Mouse (Mus musculus) CD4-positive, CD25-positive, alpha-beta regulatory T cell, adult 4 months (primary cell): ENCODE measurements around the gene Grb7. TPM values are rescaled to one million over a fixed set of nuclear protein-coding genes. Genes with fewer than 3 reads are reported as not detected.

ENCODE experiments used
- ATAC-seq: one replicate; pipeline ENCODE4 v1.8.0; 2017
- polyA plus RNA-seq, 2 experiments: library from polyadenylated mRNA; unstranded; fragments of 100-300 nt; shearing (Covaris generic); gene quantifications; one replicate each; pipeline ENCODE4 v1.2.1; 2017

Grb7 gene
- polyA plus RNA-seq, 2 experiments from 2014 or later, result 3.6 to 6.2 TPM

DNA sequence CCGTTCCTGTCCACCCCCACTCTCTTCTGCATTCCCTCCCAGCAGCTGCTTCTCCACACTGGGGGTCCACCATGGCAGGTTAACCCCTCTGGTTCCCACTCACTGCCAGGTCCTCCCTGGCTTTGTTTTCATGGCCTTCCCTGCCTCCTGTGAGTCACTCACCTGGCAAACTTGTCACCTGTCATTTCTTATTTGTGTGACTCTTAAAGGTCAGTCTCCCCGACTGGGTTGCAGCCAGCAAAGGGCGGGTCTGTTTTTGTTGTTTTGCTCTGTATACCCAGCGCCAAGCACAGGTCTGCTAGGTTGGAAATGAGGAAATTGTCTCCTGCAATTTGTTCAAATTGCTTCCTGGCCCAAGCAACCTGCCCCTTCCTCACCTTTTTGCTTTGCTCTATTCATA is 515 bp upstream of the Grb7 start:
- no peak for ATAC-seq

DNA sequence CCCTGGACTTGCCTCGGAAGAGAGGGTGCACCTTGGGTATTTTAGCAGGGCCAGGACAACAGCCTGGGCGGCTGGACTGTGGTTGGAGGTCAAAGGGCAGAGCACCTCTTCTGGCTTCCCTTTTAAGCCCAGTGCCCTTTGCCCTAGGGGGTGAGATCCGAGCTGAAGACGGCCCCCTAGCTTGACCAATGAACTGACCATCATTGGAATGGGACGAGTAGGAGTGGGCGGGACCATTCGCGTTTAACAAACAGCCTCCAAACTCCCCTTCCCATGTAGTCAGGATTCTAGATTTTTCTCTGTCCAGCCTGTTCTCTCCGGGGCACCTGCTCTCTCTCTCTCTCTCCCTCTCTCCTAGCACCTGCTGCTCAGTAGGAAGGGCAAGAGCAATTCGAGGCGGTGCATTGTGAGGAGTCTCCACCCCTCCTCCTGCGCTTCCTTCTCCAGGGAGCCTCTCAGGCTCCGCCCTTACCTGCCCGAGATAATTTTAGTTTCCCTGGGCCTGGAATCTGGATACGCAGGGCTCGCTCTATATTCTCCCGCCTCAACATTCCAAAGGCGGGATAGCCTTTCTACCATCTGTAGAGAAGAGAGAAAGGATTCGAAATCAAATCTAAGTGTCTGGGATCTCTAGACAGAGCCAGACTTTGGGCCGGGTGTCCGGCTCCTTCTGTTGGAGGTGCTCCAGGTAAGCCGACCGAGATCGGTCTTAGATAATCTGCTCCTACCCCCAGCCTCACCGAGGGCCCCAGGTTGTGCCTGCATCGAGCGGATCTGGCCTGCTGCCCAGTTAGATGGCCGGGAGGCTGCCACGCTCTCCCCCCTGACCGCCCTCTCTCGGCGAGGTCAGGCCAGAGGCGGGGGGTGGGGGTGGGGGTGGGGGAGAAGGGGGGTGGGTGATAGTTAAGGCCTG is 624 bp downstream of the Grb7 start:
- ATAC-seq, result no peak

DNA sequence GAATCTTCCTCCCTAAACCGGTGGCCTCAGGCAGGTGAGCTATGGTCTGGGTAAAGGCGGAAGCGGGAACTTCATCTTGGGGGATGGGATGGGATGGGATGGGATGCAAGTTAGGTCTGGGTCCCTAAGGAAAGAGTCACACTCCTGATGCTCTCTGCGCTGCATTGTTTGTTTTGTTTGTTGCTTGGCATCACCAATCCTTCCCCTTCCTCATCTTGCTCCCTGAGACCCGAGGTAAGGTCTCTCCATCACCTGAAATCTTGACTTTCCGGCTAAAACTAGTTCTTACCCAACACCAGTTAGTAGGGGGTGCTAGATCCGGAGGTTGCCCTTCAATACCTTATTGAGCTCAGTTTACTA is 1.3 kb downstream of the Grb7 start:
- no peak for ATAC-seq

DNA sequence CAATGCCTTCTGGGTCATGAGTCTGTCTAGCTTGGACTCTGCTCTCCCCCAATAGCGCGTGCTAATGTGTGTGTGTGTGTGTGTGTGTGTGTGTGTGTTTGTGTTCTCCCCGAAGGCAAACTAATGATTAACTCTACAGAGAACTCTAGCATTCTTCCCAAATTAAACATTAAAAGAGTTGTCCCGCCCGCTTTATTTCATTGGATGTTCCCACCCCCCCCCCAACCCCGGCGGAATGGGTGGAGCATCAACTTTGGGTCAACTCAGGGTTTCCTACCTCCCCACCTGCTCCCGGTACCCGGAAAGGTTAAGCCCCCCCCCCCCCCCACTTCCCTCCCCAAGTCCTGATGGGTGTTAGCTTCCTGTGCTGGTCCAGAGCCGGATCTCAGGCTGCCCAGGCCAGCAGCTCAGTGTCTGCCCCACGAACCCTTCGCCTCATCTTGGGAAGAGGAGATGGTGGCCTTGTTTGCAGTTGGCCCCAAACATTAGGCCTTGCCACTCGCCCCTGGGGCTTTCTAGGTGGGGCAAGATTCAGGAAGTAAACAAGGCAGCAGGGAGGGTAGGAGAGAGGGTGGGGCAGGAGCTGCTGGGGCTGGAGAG is 2.1 kb downstream of the Grb7 start:
- no peak for ATAC-seq

DNA sequence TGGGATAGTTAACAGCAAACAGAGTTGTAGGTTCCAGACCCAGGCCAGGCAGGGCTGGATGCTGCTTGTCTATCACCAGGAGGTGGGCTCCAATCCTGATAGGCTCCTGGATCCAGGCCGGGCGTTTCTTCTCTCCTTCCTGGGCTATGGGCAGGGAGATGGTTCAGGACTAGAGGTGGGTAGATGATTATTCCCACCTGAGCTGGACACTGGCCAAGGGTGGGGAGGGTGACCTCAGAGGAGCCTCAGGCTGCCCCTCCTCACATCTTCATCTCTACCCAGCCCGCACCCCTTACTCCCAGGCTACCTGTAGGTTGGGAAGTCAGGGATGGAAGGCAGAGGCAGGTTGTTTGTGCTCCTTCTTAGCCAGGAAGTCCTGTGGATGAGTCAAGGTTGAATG is 3.2 kb downstream of the Grb7 start:
- no peak for ATAC-seq

DNA sequence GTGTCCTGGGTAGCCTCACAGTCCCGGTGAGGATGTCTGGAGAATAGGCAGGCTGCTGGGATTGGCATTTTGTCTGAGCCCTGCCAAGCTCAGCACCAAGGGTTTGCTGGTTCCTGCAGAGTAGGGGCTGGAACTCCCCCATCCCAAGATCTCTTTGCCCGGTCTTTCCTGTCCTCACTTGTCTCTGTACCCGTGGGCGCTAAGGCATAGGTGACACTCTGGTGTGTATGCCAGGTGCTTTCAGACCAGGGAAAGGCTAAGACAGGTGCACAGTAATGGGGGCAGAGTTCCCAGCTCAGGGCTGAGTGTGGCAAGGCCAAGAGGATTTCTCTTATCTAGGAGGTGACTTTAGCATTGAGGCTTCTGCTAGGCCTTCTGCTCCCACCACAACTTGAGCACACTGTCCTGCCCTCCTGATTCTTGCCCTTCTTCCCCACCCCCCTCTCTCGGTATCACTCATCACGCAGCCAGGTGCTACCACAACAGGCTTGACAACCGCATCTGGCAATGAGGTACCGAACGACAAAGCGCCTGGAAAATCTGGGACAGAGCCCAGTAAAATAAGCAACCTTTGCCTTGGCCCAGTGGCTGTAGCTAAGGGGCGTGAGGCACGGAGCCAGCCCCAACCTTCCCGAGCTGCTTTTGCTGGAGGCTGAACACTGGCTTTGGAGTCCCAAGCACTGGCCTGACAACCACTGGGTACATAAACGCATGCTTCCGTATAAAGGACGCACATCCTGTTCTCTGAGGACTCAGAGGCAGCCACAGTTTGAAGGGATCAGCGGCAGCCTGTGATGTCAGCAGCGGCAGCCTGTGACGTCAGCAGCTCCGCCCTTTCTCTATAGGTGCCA is 4.0 kb downstream of the Grb7 start:
- peak; percentile 49 for ATAC-seq

DNA sequence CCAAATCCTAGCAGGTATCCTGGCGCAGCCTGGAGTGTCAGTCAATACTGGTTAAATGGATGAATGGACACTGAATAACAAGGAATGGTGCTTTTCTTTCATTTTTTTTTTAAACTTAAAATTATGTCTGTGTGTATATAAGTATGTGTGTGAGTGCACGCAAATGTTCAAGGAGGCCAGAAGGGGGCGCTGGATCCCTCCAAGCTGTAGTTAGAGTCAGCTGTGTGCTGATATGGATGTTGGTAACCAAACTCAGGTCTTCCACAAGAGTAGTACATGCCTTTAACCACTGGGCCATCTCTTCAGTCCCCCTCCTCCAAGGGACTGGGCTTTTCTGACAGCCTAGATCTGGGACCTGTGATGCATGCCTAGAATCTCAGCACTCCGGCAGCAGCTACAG is 9.3 kb downstream of the Grb7 start:
- ATAC-seq, result no peak

DNA sequence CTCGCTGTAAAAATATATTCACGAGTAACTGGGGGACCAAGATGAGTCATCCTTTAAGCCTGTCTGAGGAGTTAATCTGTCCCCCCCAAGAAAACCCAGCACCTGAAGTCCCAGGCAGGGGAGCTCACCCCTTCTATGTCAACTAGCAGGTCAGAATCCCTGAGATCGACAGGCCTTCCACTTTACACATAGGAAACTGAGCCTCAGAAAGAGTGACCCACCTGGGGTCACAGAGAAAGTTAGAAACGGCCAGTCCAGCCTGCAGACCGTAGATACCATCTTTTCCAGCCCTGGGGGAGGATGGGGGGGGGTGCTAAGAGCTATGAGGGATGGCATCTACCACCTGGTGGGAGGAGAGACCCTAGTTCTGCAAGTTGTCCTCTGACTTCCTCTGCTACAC is 10.4 kb downstream of the Grb7 start:
- ATAC-seq, result no peak

DNA sequence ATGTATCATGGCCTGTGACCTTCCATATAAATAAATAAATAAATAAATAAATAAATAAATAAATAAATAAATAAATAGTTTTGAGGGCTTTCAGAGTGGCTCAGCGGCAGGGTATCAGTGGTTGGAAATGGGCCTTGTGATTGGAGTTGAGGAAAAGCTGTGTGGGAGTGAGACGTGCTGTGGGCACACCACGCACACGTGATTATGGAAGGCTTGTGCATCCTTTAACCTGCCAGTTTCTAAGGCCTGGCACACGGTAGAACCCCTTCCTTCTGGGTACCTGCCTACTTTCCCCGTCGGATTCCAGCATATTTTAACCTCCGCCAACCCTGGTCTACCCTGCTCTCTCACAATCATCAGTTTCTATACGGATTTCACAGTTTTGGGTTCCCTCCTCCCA is 10.8 kb downstream of the Grb7 start:
- peak; percentile 28 for ATAC-seq

DNA sequence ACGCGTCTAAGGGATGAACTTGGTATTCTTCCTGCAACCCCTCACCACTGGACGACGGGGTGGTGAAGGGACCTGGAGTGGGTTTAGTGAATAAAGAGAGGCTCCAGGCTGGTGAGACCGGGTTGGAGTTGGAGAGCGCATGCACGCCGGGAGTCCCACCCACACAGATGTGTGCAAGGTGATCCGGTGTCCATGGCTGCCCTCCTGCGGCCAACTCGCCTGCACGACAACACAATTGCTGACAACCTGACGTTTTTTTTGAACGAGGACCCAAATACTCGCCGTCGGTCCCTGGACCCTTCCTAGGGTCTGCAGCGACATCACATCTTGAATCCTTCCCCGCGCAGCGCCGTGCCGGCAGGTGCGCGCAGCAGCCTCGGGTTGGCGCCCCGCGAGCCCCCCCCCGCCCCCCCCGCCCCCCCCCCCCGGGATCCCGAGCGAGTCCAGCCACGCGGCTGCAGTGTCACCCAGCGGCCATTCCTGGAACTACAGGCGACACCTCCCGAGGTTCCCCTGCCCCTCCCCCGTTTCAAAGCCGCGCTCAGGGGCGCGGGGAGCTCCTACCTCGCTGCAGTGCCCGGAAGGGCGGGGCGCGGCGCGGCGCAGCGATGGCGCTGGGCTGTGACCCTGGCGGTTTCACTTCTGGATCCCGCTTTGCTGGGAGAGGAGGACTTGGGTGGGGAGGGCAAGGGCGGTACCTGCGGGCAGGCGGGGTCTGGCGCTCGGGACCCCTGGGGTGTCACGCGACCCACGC is 11.3 kb downstream of the Grb7 start:
- peak; percentile 82 for ATAC-seq

DNA sequence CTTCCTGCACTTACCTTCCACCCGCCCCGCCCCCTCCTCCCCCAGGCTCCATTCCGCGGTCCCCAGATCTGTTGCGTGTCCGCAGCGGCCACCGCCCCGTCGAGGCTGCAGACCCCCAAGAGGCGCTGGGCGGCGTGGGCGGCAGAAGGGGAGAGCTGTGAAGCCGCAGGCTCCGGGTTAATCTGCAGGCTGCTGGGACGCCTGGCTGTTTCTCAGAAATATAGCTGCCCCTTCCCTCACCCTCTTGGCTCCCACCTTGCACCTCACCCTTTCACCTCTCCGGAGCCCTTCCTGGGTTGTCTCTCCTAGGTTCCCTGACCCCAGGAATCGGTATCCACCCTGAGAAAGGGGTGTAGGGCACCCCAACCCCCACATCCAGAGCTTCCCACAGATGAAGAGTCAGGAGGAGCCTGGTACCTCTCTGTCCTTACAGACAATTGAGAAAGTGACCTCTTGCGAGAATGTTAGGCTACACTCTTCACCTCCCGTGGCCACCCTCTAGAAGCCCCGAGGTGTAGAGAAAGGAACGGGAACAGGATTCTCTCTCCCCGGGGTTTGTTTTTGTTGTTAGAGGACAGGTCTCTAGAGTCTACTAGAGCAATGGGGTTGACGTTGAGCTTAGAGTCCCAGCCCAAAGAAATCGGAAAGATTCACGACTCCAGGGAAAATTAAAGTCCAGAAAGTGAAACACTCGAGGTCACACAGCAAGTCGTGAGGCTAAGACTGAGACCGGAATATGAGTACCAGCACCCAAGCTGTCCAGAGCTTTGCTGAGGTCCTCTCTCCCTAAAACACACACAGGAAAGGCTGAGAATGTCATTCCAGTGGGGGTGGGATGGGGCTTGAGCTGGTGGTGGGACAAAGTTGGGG is 12.2 kb downstream of the Grb7 start:
- ATAC-seq, result peak; percentile 6

DNA sequence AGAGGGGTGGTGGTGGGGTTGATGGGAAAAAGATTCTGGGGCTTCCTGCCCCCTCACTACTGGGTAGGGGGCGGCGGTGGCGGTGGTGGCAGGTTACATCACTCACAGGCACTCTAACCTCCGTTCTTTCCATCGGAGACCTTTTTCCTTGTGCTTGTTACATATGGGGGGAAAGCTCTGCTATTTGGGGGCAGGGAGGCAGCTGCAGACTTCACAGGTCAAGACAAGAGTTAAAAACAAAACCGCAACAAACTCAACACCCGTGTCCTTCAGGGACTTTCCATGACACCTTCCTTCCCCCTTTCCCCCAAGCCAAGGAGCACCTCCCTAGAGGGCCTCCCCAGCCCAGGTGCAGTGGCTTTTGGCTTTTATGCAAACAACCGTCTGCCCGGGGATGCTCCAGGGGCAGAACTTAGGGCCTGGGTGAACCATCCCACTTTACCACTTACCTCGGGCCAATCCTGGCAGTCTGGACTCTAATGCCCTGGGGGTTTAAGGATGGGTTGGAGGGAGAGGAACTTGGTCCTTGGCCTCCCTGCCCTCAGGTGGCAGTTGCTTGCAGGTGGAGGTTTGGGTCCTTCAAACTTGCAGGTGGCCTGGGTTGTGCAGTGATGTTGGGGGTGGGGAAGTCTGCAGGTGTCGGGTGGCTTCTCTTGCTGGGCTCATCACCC is 13.0 kb downstream of the Grb7 start:
- ATAC-seq, result no peak

DNA sequence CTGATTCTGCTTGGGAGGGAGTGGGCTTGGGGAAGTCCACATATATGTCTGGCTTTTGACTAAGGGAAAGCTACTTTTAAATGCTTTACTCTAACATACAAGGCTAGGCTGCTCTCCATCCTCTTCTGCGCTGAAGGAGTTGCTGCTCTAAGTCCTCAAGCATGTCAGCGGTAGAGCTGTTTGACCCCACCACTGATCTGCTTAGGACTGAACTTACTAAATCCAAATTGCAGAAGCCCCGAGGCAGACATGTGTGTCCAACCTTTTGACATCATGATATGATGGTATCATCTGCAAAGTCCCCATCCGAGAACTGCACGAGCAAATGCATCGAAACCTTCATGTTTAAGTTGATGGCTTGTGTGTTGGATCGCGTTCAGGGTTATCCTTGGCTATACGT is 13.7 kb downstream of the Grb7 start:
- ATAC-seq, result no peak

DNA sequence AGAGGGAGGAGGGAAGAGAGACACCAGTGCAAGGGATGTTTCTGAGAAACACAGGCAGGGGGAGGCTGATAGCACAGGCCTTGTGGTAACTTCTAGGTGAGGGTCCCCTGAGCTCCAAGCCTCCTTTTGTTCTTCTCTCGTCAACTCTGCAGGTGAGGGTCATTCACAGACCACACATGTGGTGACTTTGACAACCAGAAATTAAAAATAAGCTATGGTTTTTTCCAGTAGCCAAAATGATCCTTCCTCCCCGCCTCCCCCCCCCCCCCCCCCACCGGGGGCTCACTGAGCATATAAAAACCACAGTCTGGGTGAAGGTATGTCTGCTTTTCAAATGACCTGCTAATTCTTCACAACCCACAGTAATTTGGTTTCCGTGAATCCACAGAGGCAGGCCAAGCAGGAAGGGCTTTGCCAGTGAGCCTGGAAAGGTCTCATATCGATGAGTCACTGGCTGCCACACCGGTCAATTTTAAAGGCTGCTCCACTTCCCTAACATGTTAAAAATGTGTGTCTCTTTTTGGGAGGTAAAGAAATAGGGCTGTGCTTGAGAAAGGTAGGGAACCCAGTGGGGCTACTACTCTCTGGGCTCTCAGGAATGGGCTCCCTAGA is 15.0 kb downstream of the Grb7 start:
- ATAC-seq, result no peak

DNA sequence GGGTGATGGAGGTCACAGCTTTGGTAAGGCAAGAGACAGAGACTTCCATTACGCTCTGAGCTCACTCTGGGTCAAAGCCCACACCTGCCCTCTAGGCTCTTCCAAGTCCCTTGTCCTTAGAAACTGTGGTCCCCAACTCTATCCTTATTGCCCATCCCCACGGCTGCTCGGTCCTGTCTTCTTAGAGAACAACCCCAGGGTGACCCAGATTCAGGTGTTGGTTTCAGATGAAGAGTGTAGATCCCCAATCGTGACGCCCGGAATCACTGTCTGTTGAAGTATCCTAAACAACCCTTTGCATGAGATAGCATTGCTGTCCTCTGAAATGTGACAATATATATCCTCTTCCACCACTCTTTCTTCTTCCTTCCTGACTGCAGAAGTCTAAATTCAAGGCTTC is 16.1 kb downstream of the Grb7 start:
- ATAC-seq, result no peak

DNA sequence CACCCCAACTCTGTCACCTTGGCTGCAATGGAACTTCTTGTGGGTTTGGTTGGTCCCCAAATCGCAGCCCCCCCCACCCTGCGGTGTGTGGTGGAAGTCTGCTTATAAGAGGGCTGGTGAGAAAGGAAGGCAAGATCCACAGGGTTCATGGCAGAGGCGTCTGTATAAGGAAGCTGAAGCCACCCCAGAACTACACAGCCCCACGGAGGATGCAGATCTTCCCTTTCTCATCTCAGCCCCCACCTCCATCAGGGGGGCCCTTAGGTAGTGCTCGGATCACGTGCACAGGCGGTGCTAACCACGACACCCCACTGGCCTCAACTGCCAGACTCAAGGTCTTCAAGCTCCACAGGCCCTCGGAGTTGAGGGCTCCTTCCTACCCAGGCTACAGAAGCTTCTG is 17.7 kb downstream of the Grb7 start:
- peak; percentile 28 for ATAC-seq

DNA sequence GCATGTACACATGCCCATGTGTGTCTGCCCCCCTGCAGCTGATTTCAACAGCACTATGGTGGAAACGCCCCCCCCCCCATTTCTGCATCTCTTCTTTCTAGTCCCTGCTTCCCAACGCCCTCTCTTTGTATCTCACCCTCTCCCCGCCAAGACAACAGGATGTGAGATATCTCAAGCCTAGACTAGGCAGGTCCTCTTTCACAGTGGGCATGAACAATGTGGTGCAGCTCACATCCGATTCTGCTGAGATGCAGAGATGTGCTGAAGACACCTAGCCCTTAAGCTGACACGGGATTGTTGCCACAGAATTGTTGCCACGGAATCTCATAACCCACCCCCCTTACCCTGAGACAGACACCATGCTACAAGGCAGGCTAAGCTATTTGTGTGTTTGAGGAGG is 18.3 kb downstream of the Grb7 start:
- peak; percentile 88 for ATAC-seq

DNA sequence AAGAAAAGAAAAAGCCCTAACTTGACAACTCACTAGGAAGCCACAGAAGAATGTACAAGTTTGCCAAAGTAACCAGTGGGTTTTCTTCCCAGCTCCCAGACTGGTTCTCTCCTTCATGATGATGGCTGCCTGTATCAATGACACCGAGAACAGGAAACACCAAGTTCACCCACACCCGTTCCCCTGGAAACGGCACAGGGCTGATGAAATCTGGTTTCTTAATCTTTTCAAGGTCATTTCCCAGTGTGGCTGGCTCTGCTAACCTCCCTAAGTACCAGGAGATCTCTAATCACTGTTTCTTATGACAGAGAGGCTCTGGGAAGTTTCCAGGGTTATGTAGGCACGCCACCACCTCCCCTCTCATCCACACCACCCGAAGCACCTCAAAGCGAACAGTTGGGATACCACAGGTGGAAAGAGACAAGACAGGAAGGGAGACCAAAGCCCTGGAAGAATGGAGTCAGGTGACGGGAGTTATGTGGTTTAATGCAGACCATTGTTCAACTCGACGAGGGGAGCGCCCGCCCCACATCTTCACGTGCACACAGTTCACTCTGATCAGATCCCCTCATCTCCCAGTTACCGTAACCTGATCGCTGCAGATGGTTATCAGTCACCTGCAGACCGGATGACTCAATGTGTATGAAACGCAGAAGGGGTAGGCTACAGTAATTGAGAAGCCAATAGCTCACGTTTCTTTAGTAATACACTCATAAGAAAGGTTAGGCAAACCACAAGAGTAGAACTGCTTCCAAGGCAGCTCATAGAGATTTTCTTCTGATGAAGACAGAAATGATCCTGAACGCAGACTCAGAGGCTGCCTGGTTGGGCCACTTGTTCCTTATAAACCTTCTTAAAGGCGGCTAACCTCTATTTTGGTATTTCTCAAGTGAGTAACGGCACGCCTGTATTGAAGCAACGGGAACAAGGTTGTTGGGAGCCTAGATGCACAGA is 23.8 kb downstream of the Grb7 start:
- peak; percentile 91 for ATAC-seq

DNA sequence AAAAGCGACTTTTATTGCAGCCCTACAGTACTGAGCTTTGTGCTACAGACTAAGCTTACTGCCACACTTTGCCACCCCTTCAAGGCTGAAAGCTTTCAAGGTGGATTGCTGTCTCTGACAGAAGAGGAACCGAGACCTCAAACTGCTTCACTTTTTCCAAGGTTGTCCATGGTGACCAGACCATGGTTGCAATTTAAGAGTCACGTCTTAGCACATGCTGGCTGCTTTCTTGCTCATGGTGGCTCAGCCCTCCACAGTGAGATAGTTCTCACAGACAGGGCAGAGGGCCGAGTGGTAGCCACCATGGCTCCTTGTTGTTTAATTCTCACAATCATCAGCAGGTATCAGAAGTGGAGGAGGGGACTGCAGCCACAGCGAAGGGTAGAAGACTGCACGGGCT is 24.6 kb downstream of the Grb7 start:
- no peak for ATAC-seq
